Mouse (Mus musculus) urinary bladder, adult 2 months (tissue): ENCODE results near the gene Nacc2. TPM values are rescaled to one million over a fixed set of nuclear protein-coding genes. Genes with fewer than 3 reads are reported as not detected.
A peak's percentile ranks its signal among the peaks of the same experiment; 100 is the strongest.

Source experiments
- DNase-seq: peaks from one replicate; pipeline ENCODE4 v3.0.0; 2022; ENCODE audit warnings: low spot score
- polyA plus RNA-seq: library from polyadenylated mRNA; depleted of rRNA; stranded (reverse); fragments of >200 nt; gene quantifications from 2 replicates; pipeline ENCODE4 v1.2.3, GENCODE M21; 2012

The Nacc2 gene
- polyA plus RNA-seq, 1 experiment = 43.2 TPM

- DNase-seq = no peak
Measured at GRCm38 (mm10) chr2:26099260-26099659, 23.8 kb downstream of the Nacc2 start.

- peak; percentile 14 for DNase-seq
Measured at GRCm38 (mm10) chr2:26093897-26094296, 29.1 kb downstream of the Nacc2 start.

- DNase-seq = no peak
Measured at GRCm38 (mm10) chr2:26091771-26092393, 31.1 kb downstream of the Nacc2 start.

GRCm38 (mm10) chr2:26090876-26091770 is 31.9 kb downstream of the Nacc2 start:
- no peak for DNase-seq

- DNase-seq = no peak
Measured at GRCm38 (mm10) chr2:26089005-26089404, 34.0 kb downstream of the Nacc2 start.

- peak; percentile 12 for DNase-seq
Measured at GRCm38 (mm10) chr2:26086926-26087600, 36.0 kb downstream of the Nacc2 start.

- no peak for DNase-seq
Measured at GRCm38 (mm10) chr2:26086505-26086904, 36.5 kb downstream of the Nacc2 start.

- DNase-seq = no peak
Measured at GRCm38 (mm10) chr2:26082883-26083282, 40.1 kb downstream of the Nacc2 start.

- no peak for DNase-seq
Measured at GRCm38 (mm10) chr2:26080830-26081229, 42.2 kb downstream of the Nacc2 start.

GRCm38 (mm10) chr2:26079409-26079808 is 43.6 kb downstream of the Nacc2 start:
- no peak for DNase-seq

- no peak for DNase-seq
Measured at GRCm38 (mm10) chr2:26077068-26077467, 46.0 kb downstream of the Nacc2 start.

- no peak for DNase-seq
Measured at GRCm38 (mm10) chr2:26076121-26076520, 46.9 kb downstream of the Nacc2 start.

GRCm38 (mm10) chr2:26074551-26074950 is 48.5 kb downstream of the Nacc2 start:
- no peak for DNase-seq

GRCm38 (mm10) chr2:26068592-26068991 is 54.4 kb downstream of the Nacc2 start:
- DNase-seq = no peak

GRCm38 (mm10) chr2:26068175-26068574 is 54.8 kb downstream of the Nacc2 start:
- DNase-seq = no peak

- DNase-seq = no peak
Measured at GRCm38 (mm10) chr2:26066527-26066926, 56.5 kb downstream of the Nacc2 start.

GRCm38 (mm10) chr2:26062742-26063427 is 60.1 kb downstream of the Nacc2 start:
- no peak for DNase-seq

- DNase-seq = no peak
Measured at GRCm38 (mm10) chr2:26062241-26062640, 60.8 kb downstream of the Nacc2 start.

GRCm38 (mm10) chr2:26061018-26061666 is 61.9 kb downstream of the Nacc2 start:
- DNase-seq = no peak

GRCm38 (mm10) chr2:26057053-26057452 is 66.0 kb downstream of the Nacc2 start:
- DNase-seq = no peak

GRCm38 (mm10) chr2:26056226-26056625 is 66.8 kb downstream of the Nacc2 start:
- DNase-seq = no peak

GRCm38 (mm10) chr2:26055747-26056102 is 67.3 kb downstream of the Nacc2 start:
- DNase-seq = no peak
